Mouse (Mus musculus): ENCODE measurements around the gene Arhgap36.

The Arhgap36 gene

GRCm38 (mm10) chrX:49463442-49463970 lies at the start of gene Arhgap36:
Arhgap36 (plus strand) TSS chrX:49463945.
- DNase-seq (ENCODE audit: low read depth), result no peak

GRCm38 (mm10) chrX:49457781-49458180 lies 6.0 kb upstream of the Arhgap36 start:
- DNase-seq (ENCODE audit: low read depth), result no peak

- no peak for DNase-seq (ENCODE audit: low read depth)
Measured at GRCm38 (mm10) chrX:49470287-49471054, 6.7 kb downstream of the Arhgap36 start.

- DNase-seq (ENCODE audit: low read depth), result no peak
Measured at GRCm38 (mm10) chrX:49479968-49480809, 16.4 kb downstream of the Arhgap36 start.

GRCm38 (mm10) chrX:49480846-49481245 lies 17.1 kb downstream of the Arhgap36 start:
- DNase-seq (ENCODE audit: low read depth), result no peak

- no peak for DNase-seq (ENCODE audit: low read depth)
Measured at GRCm38 (mm10) chrX:49489141-49489540, 25.4 kb downstream of the Arhgap36 start.

- DNase-seq (ENCODE audit: low read depth), result no peak
Measured at GRCm38 (mm10) chrX:49493739-49494449, 30.1 kb downstream of the Arhgap36 start.
